Mouse (Mus musculus) kidney, embryonic 14.5 days (tissue): ENCODE results near the gene Retreg1. TPM values are rescaled to one million over a fixed set of nuclear protein-coding genes. Genes with fewer than 3 reads are reported as not detected.

Experiments
- ATAC-seq: fragments of 200-750 bp; cut with Nextera tagmentation; 2 replicates; pipeline ENCODE4 v1.8.0; 2017; ENCODE audit warnings: moderate number of reproducible peaks, mild to moderate bottlenecking, moderate TSS enrichment, moderate library complexity; ENCODE audit not compliant: low FRiP score, low TSS enrichment
- H3K27ac ChIP-seq: fragments of 300-500 bp; sonication (generic); 2 replicates; pipeline ENCODE4 v1.5.1; 2014; ENCODE audit warnings: low read depth, mild to moderate bottlenecking, low read length, moderate library complexity, mixed read lengths
- H3K27me3 ChIP-seq: fragments of 300-500 bp; sonication (generic); 2 replicates; pipeline ENCODE4 v1.6.1; 2014; ENCODE audit warnings: mild to moderate bottlenecking, low read length; ENCODE audit not compliant: control insufficient read depth, insufficient read depth
- H3K36me3 ChIP-seq: fragments of 300-500 bp; sonication (generic); 2 replicates; pipeline ENCODE4 v1.6.1; 2014; ENCODE audit warnings: low read length, mixed read lengths; ENCODE audit not compliant: control insufficient read depth, insufficient read depth
- H3K4me1 ChIP-seq: fragments of 300-500 bp; sonication (generic); 2 replicates; pipeline ENCODE4 v1.6.1; 2014; ENCODE audit warnings: low read length, mixed read lengths; ENCODE audit not compliant: control insufficient read depth, insufficient read depth
- H3K4me2 ChIP-seq: fragments of 300-500 bp; sonication (generic); replicated peaks from 2 replicates; pipeline ENCODE4 v1.6.1; 2014; ENCODE audit warnings: low read depth, mild to moderate bottlenecking, low read length
- H3K4me3 ChIP-seq: fragments of 300-500 bp; sonication (generic); 2 replicates; pipeline ENCODE4 v1.5.1; 2014; ENCODE audit warnings: mild to moderate bottlenecking, low read length
- H3K9ac ChIP-seq: fragments of 300-500 bp; sonication (generic); 2 replicates; pipeline ENCODE4 v1.6.1; 2014; ENCODE audit warnings: low read depth, mild to moderate bottlenecking, low read length, moderate library complexity
- H3K9me3 ChIP-seq: fragments of 300-500 bp; sonication (generic); 2 replicates; pipeline ENCODE4 v1.6.1; 2016; ENCODE audit warnings: low read length; ENCODE audit not compliant: control insufficient read depth
- WGBS: fragments of 180-500 bp; shearing (Covaris S2); extraction: QIAGEN DNeasy Blood & Tissue Kit; methylation state at CpG from one replicate; pipeline ENCODE4 v1.1.7; 2014; 5-methylcytosine and 5-hydroxymethylcytosine counted together
- polyA plus RNA-seq: library from polyadenylated mRNA; unstranded; fragments of >200 nt; fragmentation: Nextera tagmentation; extraction: Ambion mirVana; gene quantifications from 2 replicates; pipeline ENCODE4 v1.2.1, GENCODE M21; 2014

Gene Retreg1
- polyA plus RNA-seq, 1 experiment from 2014 or later, result 14.6 TPM

- H3K9ac ChIP-seq, result no peak overlapping the region
These were observed 90.7 kb downstream of the Retreg1 start for GRCm38 (mm10) chr15:25933685-25934108.

GRCm38 (mm10) chr15:25934411-25934810 is 91.4 kb downstream of the Retreg1 start:
- H3K4me2 ChIP-seq, result no peak overlapping the region
- H3K36me3 ChIP-seq, result no peaks in the 10 kb centered on the region
- no peak overlapping the region for H3K4me3 ChIP-seq
- no peak overlapping the region for H3K27ac ChIP-seq
- no peak overlapping the region for H3K9ac ChIP-seq
- WGBS, result 85% methylated on average over 7 of the region's 7 CpGs
- no peaks in the 10 kb centered on the region for H3K9me3 ChIP-seq
- H3K27me3 ChIP-seq, result no peaks in the 10 kb centered on the region
- H3K4me1 ChIP-seq, result peaks cover 11% of the 10 kb centered on the region
- no peak for ATAC-seq

More at GRCm38 (mm10) chr15:25933685-25934108, 90.7 kb downstream of the Retreg1 start:
- no peak for ATAC-seq
- H3K36me3 ChIP-seq, result no peaks in the 10 kb centered on the region
- H3K27ac ChIP-seq, result peak overlapping the region; percentile 20; the same call in 1 of the 2 replicates
- H3K27me3 ChIP-seq, result no peaks in the 10 kb centered on the region
- H3K4me3 ChIP-seq, result no peak overlapping the region
- peaks cover 17% of the 10 kb centered on the region for H3K4me1 ChIP-seq
- no peaks in the 10 kb centered on the region for H3K9me3 ChIP-seq
- WGBS, result 60% methylated on average over 7 of the region's 7 CpGs
- H3K4me2 ChIP-seq, result peak overlapping the region; percentile 9; the same call in 1 of the 2 replicates

GRCm38 (mm10) chr15:25938496-25938895 is 95.5 kb downstream of the Retreg1 start:
- H3K36me3 ChIP-seq, result no peaks in the 10 kb centered on the region
- 86% methylated on average over 7 of the region's 7 CpGs for WGBS

GRCm38 (mm10) chr15:25940397-25941377 is 97.7 kb downstream of the Retreg1 start:
- Histone ChIP-seq H3K9me3 (no peaks in the 10 kb centered on the region), H3K36me3 (no peaks in the 10 kb centered on the region), H3K27ac (no peak overlapping the region), H3K27me3 (no peaks in the 10 kb centered on the region), H3K4me3 (peak overlapping the region; percentile 20), H3K9ac (no peak overlapping the region), H3K4me2 (peak overlapping the region; percentile 33), H3K4me1 (peaks cover 5% of the 10 kb centered on the region; the same call in 1 of the 2 replicates)
- 27% methylated on average over 24 of the region's 24 CpGs for WGBS
- ATAC-seq, result peak; percentile 58; the same call in 1 of the 2 replicates

More at GRCm38 (mm10) chr15:25938496-25938895, 95.5 kb downstream of the Retreg1 start:
- no peak for ATAC-seq
- Histone ChIP-seq H3K27ac (no peak overlapping the region), H3K9me3 (no peaks in the 10 kb centered on the region), H3K4me3 (no peak overlapping the region), H3K4me2 (no peak overlapping the region), H3K9ac (no peak overlapping the region), H3K27me3 (no peaks in the 10 kb centered on the region), H3K4me1 (peaks cover 5% of the 10 kb centered on the region)

- Histone ChIP-seq H3K9ac (no peak overlapping the region), H3K4me1 (peaks cover 5% of the 10 kb centered on the region; the same call in 1 of the 2 replicates), H3K27ac (no peak overlapping the region), H3K36me3 (no peaks in the 10 kb centered on the region), H3K4me3 (no peak overlapping the region), H3K27me3 (no peaks in the 10 kb centered on the region), H3K4me2 (no peak overlapping the region), H3K9me3 (no peaks in the 10 kb centered on the region)
- WGBS, result 91% methylated on average over 11 of the region's 11 CpGs
- ATAC-seq, result no peak
These were observed 98.5 kb downstream of the Retreg1 start for GRCm38 (mm10) chr15:25941514-25941913.

GRCm38 (mm10) chr15:25942415-25942814 is 99.4 kb downstream of the Retreg1 start:
- ATAC-seq, result no peak
- whole genome bisulfite sequencing, result 85% methylated on average over 4 of the region's 4 CpGs
- Histone ChIP-seq H3K4me2 (no peak overlapping the region), H3K27me3 (no peaks in the 10 kb centered on the region), H3K9ac (no peak overlapping the region), H3K4me1 (peaks cover 5% of the 10 kb centered on the region; the same call in 1 of the 2 replicates), H3K27ac (no peak overlapping the region), H3K4me3 (no peak overlapping the region), H3K36me3 (no peaks in the 10 kb centered on the region), H3K9me3 (no peaks in the 10 kb centered on the region)

- no peak for ATAC-seq
- Histone ChIP-seq H3K36me3 (no peaks in the 10 kb centered on the region), H3K4me3 (no peak overlapping the region), H3K9me3 (no peaks in the 10 kb centered on the region), H3K9ac (no peak overlapping the region), H3K27ac (no peak overlapping the region), H3K4me2 (no peak overlapping the region), H3K27me3 (no peaks in the 10 kb centered on the region), H3K4me1 (peaks cover 5% of the 10 kb centered on the region; the same call in 1 of the 2 replicates)
- WGBS, result 75% methylated on average over 15 of the region's 15 CpGs
These were observed 100.6 kb downstream of the Retreg1 start for GRCm38 (mm10) chr15:25943386-25944137.

- ATAC-seq, result no peak
- Histone ChIP-seq H3K4me2 (no peak overlapping the region), H3K4me3 (no peak overlapping the region), H3K27me3 (no peaks in the 10 kb centered on the region), H3K4me1 (peaks cover 5% of the 10 kb centered on the region; the same call in 1 of the 2 replicates), H3K9me3 (no peaks in the 10 kb centered on the region), H3K36me3 (no peaks in the 10 kb centered on the region), H3K9ac (no peak overlapping the region), H3K27ac (no peak overlapping the region)
- WGBS, result 63% methylated on average over 8 of the region's 8 CpGs
These were observed 102.2 kb downstream of the Retreg1 start for GRCm38 (mm10) chr15:25945224-25945623.
